Mouse (Mus musculus) lung, postnatal 25 days (tissue): ENCODE results near the gene Klhl29.

ENCODE experiments used
- DNase-seq: peaks from one replicate; pipeline ENCODE4 v3.0.0; 2022; ENCODE audit warnings: low spot score

Gene Klhl29

GRCm38 (mm10) chr12:5375616-5376461, at the start of gene Klhl29:
Gene Klhl29, minus strand, starts transcription at chr12:5375682.
- DNase-seq, result peak; percentile 81

GRCm38 (mm10) chr12:5425276-5425675, 49.8 kb upstream of the Klhl29 start:
- no peak for DNase-seq

- DNase-seq, result no peak
Measured at GRCm38 (mm10) chr12:5415806-5416205, 40.3 kb upstream of the Klhl29 start.

- no peak for DNase-seq
Measured at GRCm38 (mm10) chr12:5413976-5414375, 38.5 kb upstream of the Klhl29 start.

- DNase-seq, result no peak
Measured at GRCm38 (mm10) chr12:5411761-5412537, 36.5 kb upstream of the Klhl29 start.

GRCm38 (mm10) chr12:5411346-5411745, 35.9 kb upstream of the Klhl29 start:
- no peak for DNase-seq

GRCm38 (mm10) chr12:5410391-5411115, 35.1 kb upstream of the Klhl29 start:
- DNase-seq, result peak; percentile 77

GRCm38 (mm10) chr12:5407175-5407574, 31.7 kb upstream of the Klhl29 start:
- DNase-seq, result no peak

- no peak for DNase-seq
Measured at GRCm38 (mm10) chr12:5397423-5397822, 21.9 kb upstream of the Klhl29 start.

GRCm38 (mm10) chr12:5395188-5395587, 19.7 kb upstream of the Klhl29 start:
- no peak for DNase-seq

- no peak for DNase-seq
Measured at GRCm38 (mm10) chr12:5387112-5387511, 11.6 kb upstream of the Klhl29 start.

GRCm38 (mm10) chr12:5386688-5387087, 11.2 kb upstream of the Klhl29 start:
- no peak for DNase-seq

GRCm38 (mm10) chr12:5381694-5382093, 6.2 kb upstream of the Klhl29 start:
- DNase-seq, result no peak

- no peak for DNase-seq
Measured at GRCm38 (mm10) chr12:5374684-5375615, 532 bp downstream of the Klhl29 start.

- DNase-seq, result no peak
Measured at GRCm38 (mm10) chr12:5374196-5374683, 1.2 kb downstream of the Klhl29 start.

GRCm38 (mm10) chr12:5373641-5374195, 1.8 kb downstream of the Klhl29 start:
- no peak for DNase-seq

- DNase-seq, result no peak
Measured at GRCm38 (mm10) chr12:5369396-5369795, 6.1 kb downstream of the Klhl29 start.

- DNase-seq, result no peak
Measured at GRCm38 (mm10) chr12:5364836-5365235, 10.6 kb downstream of the Klhl29 start.

- no peak for DNase-seq
Measured at GRCm38 (mm10) chr12:5363961-5364634, 11.4 kb downstream of the Klhl29 start.

GRCm38 (mm10) chr12:5359065-5359464, 16.4 kb downstream of the Klhl29 start:
- no peak for DNase-seq
